Mouse (Mus musculus) T-helper 2 cell (primary cell): ENCODE data around the gene Jdp2.

ENCODE experiments used
- in situ Hi-C: fragments of 300-600 bp; cut with MboI, MseI; formaldehyde crosslinking; loops from one replicate; pipeline ENCODE4 v1.15.1; 2025; ENCODE audit warnings: high pct_unique_total_duplicates

Gene Jdp2

GRCm38 (mm10) chr12:85598611-85599477 is at the start of gene Jdp2:
Gene Jdp2 (plus strand): TSS chr12:85599027.
- in situ Hi-C loops = no loop called here

GRCm38 (mm10) chr12:85549661-85550060 is 49.2 kb upstream of the Jdp2 start:
- in situ Hi-C loops = no loop called here

GRCm38 (mm10) chr12:85550435-85550834 is 48.4 kb upstream of the Jdp2 start:
- in situ Hi-C loops = no loop called here

- in situ Hi-C loops = no loop called here
These were observed 39.5 kb upstream of the Jdp2 start for GRCm38 (mm10) chr12:85559299-85559698.

DNA sequence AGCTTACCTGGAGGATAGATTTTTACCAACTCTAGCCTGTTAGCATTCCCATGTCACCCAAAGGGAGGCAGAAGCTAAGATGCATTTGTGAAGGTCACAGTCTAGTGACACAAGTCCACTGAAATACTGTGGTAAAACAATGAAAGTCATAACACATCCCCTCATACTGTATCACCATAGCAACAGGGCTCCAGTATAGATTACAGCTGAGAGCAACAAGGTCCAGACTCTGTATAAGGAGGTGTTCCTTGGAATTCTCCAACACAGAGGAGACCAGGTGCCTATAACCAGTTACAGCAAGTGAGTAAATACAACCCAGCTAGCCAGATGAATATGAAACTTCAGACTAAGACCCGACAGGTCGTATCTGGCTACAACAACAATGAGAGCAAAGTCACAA is 33.4 kb upstream of the Jdp2 start:
- in situ Hi-C loops = no loop called here

DNA sequence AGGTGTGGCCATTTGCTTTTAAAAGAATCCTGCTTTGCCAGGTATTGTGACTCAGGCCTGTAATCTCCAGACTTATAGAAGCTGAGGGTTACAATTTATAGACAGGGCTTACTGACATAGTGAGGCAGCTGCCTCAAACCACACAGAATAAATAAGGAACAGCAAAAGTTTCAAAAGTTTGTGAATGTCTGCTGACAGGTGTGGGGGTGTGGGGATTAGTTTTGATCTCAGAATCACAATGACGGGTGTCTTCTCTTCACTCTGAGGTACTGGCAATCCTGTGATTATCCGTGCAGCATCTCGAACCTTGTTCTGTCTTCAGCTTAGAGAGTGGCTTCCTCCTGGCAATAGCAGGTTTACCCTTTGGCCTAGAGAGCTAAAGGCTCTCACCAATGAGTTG is 30.5 kb upstream of the Jdp2 start:
- in situ Hi-C loops = no loop called here

DNA sequence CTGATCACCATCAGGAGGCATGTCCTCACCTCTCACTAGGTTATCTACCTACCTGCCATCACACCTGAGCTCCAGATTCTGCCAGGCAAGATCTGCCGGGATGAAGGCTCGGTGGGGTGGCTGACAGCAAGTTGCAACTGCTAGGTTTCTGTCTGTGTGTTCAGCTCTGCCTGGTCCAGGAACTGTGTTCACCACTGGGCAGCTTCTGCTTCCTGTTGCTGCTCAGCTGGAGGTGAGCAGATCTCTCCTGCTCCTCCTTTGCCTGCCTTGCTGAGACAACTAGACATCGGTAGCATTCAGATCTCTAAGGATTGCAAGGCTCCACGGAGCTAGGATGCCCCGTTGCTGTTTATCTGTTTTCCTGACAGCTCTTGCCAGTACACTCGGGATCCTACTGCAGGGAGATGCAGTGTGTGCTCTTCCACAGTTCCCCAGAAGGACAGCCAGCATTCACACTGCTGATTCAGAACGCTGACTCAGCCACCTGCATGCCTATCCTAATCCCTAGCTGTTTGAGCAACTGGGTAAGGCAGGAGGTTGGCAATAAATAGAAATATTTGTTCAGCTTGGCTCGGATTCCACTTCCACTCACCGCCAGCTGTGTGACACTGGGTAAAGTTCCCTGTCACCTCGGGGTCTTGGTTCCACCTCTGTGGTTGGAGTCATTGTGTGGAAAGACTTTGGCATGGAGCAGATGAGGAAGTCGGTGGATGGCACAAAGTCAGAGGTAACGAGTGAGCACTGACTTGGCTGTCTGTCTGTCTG is 29.3 kb upstream of the Jdp2 start:
- in situ Hi-C loops = no loop called here

DNA sequence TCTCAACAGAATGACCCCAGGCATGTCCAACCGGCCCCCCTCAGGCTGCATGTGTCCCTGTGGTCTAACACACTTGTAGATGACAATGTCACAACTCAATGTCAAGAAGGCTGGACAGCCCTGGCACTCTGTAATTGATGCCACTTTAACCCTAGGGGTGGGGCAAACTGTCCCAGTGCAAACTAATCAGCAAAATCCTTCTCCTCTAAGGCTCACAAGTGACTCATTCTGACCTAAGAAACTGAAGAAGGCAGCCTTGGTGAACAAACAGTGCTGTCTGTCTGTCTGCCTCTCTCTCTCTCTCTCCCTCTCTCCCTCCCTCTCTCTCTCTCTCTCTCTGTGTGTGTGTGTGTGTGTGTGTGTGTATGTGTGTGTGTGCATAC is 28.7 kb upstream of the Jdp2 start:
- in situ Hi-C loops = no loop called here

DNA sequence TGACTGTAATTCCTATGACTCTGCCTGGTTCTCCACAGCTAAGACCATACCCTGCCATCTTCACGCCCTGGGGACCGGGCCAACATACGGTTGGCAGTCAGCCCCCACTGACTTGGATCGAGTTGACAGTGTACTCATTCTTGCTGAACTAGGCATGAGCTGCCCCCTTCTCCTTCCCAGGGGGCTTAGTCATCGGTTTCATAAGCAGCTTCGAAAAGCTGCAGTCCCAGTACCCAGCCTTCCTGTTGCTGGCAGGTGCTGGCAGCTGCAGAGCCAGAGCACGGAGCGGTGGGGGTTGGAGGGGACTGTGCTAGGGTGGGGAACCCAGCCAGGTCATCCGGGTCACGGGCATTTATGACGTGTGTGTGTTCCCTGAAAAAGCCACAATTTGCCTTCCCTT is 27.5 kb upstream of the Jdp2 start:
- in situ Hi-C loops = no loop called here

GRCm38 (mm10) chr12:85572047-85572475 is 26.8 kb upstream of the Jdp2 start:
- in situ Hi-C loops = no loop called here

GRCm38 (mm10) chr12:85574806-85575495 is 23.9 kb upstream of the Jdp2 start:
- in situ Hi-C loops = no loop called here

DNA sequence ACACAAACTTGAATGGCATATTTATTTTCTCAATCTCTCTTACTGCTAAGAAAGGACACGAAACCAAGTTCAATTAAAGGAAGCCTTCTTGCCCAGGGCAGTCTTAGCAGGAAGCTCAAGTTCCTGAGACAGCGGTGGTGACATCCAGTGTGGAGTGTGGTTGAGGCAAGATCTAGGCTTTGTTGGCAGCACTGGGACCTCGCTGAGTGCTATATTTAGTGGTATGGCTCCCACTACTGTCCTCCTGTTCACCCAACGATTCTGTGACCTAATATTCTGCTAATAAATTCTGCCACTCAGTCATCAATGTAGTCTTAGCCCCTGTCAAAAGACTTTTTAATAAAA is 23.4 kb upstream of the Jdp2 start:
- in situ Hi-C loops = no loop called here

DNA sequence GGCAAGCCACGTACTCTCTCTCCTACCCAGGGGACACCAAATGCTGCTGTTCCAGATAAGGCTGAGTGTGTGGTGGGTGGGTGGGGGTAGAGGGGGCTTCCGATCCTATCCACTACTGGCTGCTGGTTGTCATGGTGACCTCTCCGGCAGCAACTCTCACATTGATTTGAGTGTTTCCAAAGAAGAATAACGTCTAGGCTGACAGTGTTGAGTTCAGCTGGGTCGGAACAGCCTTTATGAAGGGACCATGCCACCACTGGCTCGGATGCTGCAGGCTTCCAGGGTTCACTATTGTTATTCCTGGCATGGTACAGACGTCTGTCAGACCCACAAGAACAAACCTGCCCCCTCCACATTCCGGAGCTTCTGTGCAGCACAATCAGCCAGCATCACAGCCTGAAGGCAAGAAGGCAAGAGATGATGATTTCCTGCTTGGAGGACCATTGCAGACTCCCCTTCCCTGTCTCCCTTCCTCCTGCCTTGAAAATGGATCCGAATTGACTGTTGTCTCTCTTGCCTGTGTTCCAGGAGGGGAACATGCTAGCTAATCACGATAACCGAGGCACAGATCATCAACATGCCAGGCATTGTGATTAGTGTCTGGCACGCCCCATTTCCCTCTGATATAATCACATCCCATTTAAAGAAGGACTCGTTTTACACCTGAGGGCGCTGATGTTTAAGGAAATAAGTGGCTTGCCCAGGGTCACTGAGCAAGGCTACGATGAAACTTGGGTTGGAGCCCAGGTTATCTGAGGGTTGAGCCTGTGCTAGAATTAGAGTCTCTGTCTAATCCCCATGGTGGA is 17.4 kb upstream of the Jdp2 start:
- in situ Hi-C loops = no loop called here

- in situ Hi-C loops = no loop called here
These were observed 16.8 kb upstream of the Jdp2 start for GRCm38 (mm10) chr12:85582067-85582316.

GRCm38 (mm10) chr12:85585761-85586258 is 13.0 kb upstream of the Jdp2 start:
- in situ Hi-C loops = no loop called here

DNA sequence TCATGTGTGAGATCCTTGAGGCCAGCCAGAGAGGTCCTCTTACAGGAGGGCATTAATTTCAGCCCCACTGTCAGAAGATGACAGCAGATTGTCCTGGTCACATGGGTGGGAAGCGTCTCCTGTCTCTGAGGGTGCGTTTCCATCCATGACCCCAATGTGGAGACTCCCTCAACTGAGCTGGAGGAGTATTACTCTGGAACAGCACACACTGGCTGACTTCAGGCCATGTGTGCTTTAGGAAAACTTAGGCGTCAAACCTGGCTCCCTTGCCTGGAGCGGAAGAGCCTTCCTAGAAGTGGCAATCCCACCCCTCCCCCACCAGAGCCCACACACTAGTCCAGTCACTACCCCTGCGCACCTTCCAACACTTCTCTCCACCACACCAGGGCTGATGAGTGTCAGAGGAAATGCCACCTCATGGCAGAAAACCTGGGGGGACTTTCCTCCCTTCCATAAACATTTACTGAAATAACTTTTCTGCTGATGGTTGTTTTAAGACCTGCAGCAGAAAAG is 8.9 kb upstream of the Jdp2 start:
- in situ Hi-C loops = no loop called here

DNA sequence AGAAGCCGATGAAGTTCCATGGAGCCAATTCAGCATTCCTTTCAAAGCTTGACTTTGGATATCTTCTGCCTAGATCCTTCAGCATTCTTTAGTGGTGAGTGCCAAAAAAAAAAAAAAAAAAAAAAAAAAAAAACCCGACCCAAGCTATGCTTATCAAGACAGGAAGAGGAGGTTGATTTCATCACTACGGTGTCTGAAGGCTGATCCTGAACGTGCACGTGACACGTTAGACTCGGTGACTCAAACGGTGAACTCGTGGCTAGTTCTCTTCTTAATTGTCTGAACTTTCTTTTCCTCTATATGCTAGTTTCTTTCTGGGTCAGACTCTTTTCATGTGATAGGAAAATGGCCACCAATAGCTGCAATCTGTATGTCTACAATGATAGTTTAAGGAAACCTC is 5.9 kb upstream of the Jdp2 start:
- in situ Hi-C loops = no loop called here

DNA sequence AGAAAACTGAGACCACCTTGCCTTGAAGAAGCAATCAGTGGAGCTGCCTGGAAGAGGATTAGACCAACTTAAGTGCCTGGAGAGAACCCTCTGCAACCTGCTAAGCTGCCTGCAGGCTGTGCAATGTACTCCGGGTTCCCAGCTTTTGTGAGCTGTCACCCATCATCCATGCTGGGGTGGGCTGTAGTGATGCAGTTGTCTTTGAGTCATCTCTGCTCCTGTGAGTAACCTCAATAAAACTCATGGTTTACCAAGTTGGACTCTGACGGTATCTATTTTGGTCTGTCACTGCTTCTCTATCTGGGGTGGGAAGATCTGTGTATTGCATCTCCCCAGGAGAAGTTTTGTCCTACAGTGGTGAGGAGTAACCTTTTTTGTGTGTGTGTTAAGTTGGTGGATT is 4.4 kb upstream of the Jdp2 start:
- in situ Hi-C loops = no loop called here

- in situ Hi-C loops = no loop called here
These were observed 774 bp upstream of the Jdp2 start for GRCm38 (mm10) chr12:85598053-85598452.

DNA sequence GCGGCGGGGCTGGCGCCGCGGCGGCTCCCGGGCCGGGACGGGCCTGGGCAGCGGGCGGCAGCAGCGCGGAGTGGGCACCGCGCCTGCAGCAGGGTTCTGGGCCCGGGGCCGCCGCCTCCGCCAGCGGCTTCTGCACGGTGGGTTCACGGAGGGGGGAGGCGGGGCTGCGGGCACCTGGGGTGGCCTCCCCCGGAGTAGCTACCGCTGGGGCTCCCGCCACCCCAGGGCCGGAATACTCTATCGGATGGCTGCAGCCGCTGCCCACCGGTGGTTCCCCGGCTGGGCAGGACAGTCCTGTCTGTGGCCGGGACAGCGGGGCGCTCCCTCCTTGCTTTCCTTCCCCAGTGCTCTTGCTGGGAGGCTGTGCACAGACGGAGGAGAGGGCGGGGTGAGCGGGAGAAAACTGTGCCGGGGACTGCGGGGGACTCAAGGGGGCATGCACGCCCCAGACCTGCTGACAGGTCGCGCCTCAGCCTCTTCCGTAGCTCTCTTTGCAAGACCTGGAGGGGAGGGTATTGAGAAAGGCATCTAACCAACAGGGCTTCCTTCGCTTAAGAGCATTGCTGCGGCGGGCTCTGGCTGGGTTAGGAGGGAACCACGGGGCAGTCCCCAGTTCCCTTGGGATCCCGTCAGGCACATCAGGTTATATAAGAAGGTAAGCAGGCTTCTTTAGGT is 788 bp downstream of the Jdp2 start:
- in situ Hi-C loops = no loop called here

- in situ Hi-C loops = no loop called here
These were observed 1.8 kb downstream of the Jdp2 start for GRCm38 (mm10) chr12:85600637-85601036.
